Mouse (Mus musculus): ENCODE results near the gene Grik4.

The Grik4 gene

GRCm38 (mm10) chr9:42757012-42757640 is 187.2 kb downstream of the Grik4 start:
- in situ Hi-C loops (cut with MboI; ENCODE audit: low sequenced_read_pairs): no loop called here

GRCm38 (mm10) chr9:42754699-42755098 is 189.6 kb downstream of the Grik4 start:
- in situ Hi-C loops (cut with MboI; ENCODE audit: low sequenced_read_pairs): no loop called here

GRCm38 (mm10) chr9:42751160-42751559 is 193.1 kb downstream of the Grik4 start:
- in situ Hi-C loops (cut with MboI; ENCODE audit: low sequenced_read_pairs): no loop called here

GRCm38 (mm10) chr9:42750176-42750575 is 194.1 kb downstream of the Grik4 start:
- in situ Hi-C loops (cut with MboI; ENCODE audit: low sequenced_read_pairs): no loop called here

GRCm38 (mm10) chr9:42745982-42746381 is 198.3 kb downstream of the Grik4 start:
- in situ Hi-C loops (cut with MboI; ENCODE audit: low sequenced_read_pairs): no loop called here

GRCm38 (mm10) chr9:42742385-42742784 is 201.9 kb downstream of the Grik4 start:
- in situ Hi-C loops (cut with MboI; ENCODE audit: low sequenced_read_pairs): no loop called here

- in situ Hi-C loops (cut with MboI; ENCODE audit: low sequenced_read_pairs): no loop called here
Observed at GRCm38 (mm10) chr9:42736697-42737335, 207.5 kb downstream of the Grik4 start.

GRCm38 (mm10) chr9:42735086-42735485 is 209.2 kb downstream of the Grik4 start:
- in situ Hi-C loops (cut with MboI; ENCODE audit: low sequenced_read_pairs): no loop called here

- in situ Hi-C loops (cut with MboI; ENCODE audit: low sequenced_read_pairs): no loop called here
Observed at GRCm38 (mm10) chr9:42732731-42733318, 211.5 kb downstream of the Grik4 start.

GRCm38 (mm10) chr9:42728472-42728871 is 215.8 kb downstream of the Grik4 start:
- in situ Hi-C loops (cut with MboI; ENCODE audit: low sequenced_read_pairs): no loop called here

GRCm38 (mm10) chr9:42727661-42728060 is 216.6 kb downstream of the Grik4 start:
- in situ Hi-C loops (cut with MboI; ENCODE audit: low sequenced_read_pairs): no loop called here

GRCm38 (mm10) chr9:42727186-42727585 is 217.1 kb downstream of the Grik4 start:
- in situ Hi-C loops (cut with MboI; ENCODE audit: low sequenced_read_pairs): no loop called here

GRCm38 (mm10) chr9:42724099-42724498 is 220.2 kb downstream of the Grik4 start:
- in situ Hi-C loops (cut with MboI; ENCODE audit: low sequenced_read_pairs): no loop called here

GRCm38 (mm10) chr9:42722501-42722900 is 221.8 kb downstream of the Grik4 start:
- in situ Hi-C loops (cut with MboI; ENCODE audit: low sequenced_read_pairs): no loop called here

GRCm38 (mm10) chr9:42721718-42722117 is 222.6 kb downstream of the Grik4 start:
- in situ Hi-C loops (cut with MboI; ENCODE audit: low sequenced_read_pairs): no loop called here

GRCm38 (mm10) chr9:42721146-42721545 is 223.1 kb downstream of the Grik4 start:
- in situ Hi-C loops (cut with MboI; ENCODE audit: low sequenced_read_pairs): no loop called here

- in situ Hi-C loops (cut with MboI; ENCODE audit: low sequenced_read_pairs): no loop called here
Observed at GRCm38 (mm10) chr9:42713912-42714311, 230.4 kb downstream of the Grik4 start.

GRCm38 (mm10) chr9:42705848-42706247 is 238.4 kb downstream of the Grik4 start:
- in situ Hi-C loops (cut with MboI; ENCODE audit: low sequenced_read_pairs): no loop called here

GRCm38 (mm10) chr9:42703191-42703854 is 241.0 kb downstream of the Grik4 start:
- in situ Hi-C loops (cut with MboI; ENCODE audit: low sequenced_read_pairs): no loop called here

GRCm38 (mm10) chr9:42702231-42703132 is 241.8 kb downstream of the Grik4 start:
- in situ Hi-C loops (cut with MboI; ENCODE audit: low sequenced_read_pairs): no loop called here

- in situ Hi-C loops (cut with MboI; ENCODE audit: low sequenced_read_pairs): no loop called here
Observed at GRCm38 (mm10) chr9:42701729-42702128, 242.6 kb downstream of the Grik4 start.

Measured in CH12F3 (cell line).